Mouse (Mus musculus) central nervous system, embryonic 14 days (tissue): Measurements from ENCODE around the gene Cic. TPM values are rescaled to one million over a fixed set of nuclear protein-coding genes. Genes with fewer than 3 reads are reported as not detected.

ENCODE experiments used
- polyA plus RNA-seq: library from polyadenylated mRNA; depleted of rRNA; stranded (reverse); fragments of >200 nt; gene quantifications from 2 replicates; pipeline ENCODE4 v1.2.3, GENCODE M21; 2012; rRNA removed

Gene Cic
- polyA plus RNA-seq = 144 and 151 TPM in 2 replicates

GRCm38 (mm10) chr7:25267301-25267750 is at the start of gene Cic:
Gene Cic, plus strand, starts transcription at chr7:25267704.

GRCm38 (mm10) chr7:25220457-25221101 is 46.9 kb upstream of the Cic start, which contains the start of gene Dedd2:
Gene Dedd2, minus strand, starts transcription at chr7:25220615.

GRCm38 (mm10) chr7:25221102-25221883 is 46.2 kb upstream of the Cic start, which contains the start of gene Zfp526:
Gene Zfp526, plus strand, starts transcription at chr7:25221425.

GRCm38 (mm10) chr7:25237249-25238014 is 30.1 kb upstream of the Cic start, which contains the start of gene Gsk3a:
Gene Gsk3a, minus strand, starts transcription at chr7:25237851.

GRCm38 (mm10) chr7:25250141-25250972 is 17.1 kb upstream of the Cic start, which contains the start of gene Erf:
Gene Erf, minus strand, starts transcription at chr7:25250761.

GRCm38 (mm10) chr7:25297454-25298325 is 30.2 kb downstream of the Cic start, which contains the start of gene Pafah1b3:
Gene Pafah1b3, minus strand, starts transcription at chr7:25297986.

GRCm38 (mm10) chr7:25301063-25301462 is 33.6 kb downstream of the Cic start, which contains the start of gene Prr19:
Gene Prr19, plus strand, starts transcription at chr7:25301411.

GRCm38 (mm10) chr7:25305956-25306613 is 38.6 kb downstream of the Cic start, which contains the start of gene Tmem145:
Gene Tmem145, plus strand, starts transcription at chr7:25306106.

GRCm38 (mm10) chr7:25316532-25317445 is 49.3 kb downstream of the Cic start, which contains the start of gene Megf8:
Gene Megf8, plus strand, starts transcription at chr7:25317164.

Other genes with a start within 250 kb of the Cic start
- 120 and 130 TPM in 2 replicates for gene Grik5, start 195.4 kb upstream of the Cic start, polyA plus RNA-seq
- 36.7 and 37.7 TPM in 2 replicates for gene Zfp574, start 195.1 kb upstream of the Cic start, polyA plus RNA-seq
- gene Pou2f2, start 88.0 kb upstream of the Cic start, polyA plus RNA-seq = 37.3 and 37.7 TPM in 2 replicates
- gene Dedd2, start 47.1 kb upstream of the Cic start, polyA plus RNA-seq = 14.1 and 16.0 TPM in 2 replicates
- 8.8 and 9.1 TPM in 2 replicates for gene Zfp526, start 46.3 kb upstream of the Cic start, polyA plus RNA-seq
- 199 and 203 TPM in 2 replicates for gene Gsk3a, start 29.9 kb upstream of the Cic start, polyA plus RNA-seq
- gene Erf, start 16.9 kb upstream of the Cic start, polyA plus RNA-seq = 28.3 and 33.7 TPM in 2 replicates
- 586 and 600 TPM in 2 replicates for gene Pafah1b3, start 30.3 kb downstream of the Cic start, polyA plus RNA-seq
- gene Prr19, start 33.7 kb downstream of the Cic start, polyA plus RNA-seq = 1.3 and 2.1 TPM in 2 replicates
- gene Tmem145, start 38.4 kb downstream of the Cic start, polyA plus RNA-seq = 122 and 148 TPM in 2 replicates
- gene Megf8, start 49.5 kb downstream of the Cic start, polyA plus RNA-seq = 45.9 and 47.2 TPM in 2 replicates
- 0.11 TPM in 1 of 2 replicates, not detected in the other for gene Cnfn, start 102.0 kb downstream of the Cic start, polyA plus RNA-seq
- gene Lipe, start 131.0 kb downstream of the Cic start, polyA plus RNA-seq = 11.5 and 12.0 TPM in 2 replicates
- gene Cxcl17, start 145.2 kb downstream of the Cic start, polyA plus RNA-seq = 0.10 TPM in 1 of 2 replicates, not detected in the other
- gene Ceacam1, start 209.9 kb downstream of the Cic start, polyA plus RNA-seq = 1.1 and 1.3 TPM in 2 replicates